Mouse (Mus musculus): ENCODE results near the gene Prr19.

The Prr19 gene

DNA sequence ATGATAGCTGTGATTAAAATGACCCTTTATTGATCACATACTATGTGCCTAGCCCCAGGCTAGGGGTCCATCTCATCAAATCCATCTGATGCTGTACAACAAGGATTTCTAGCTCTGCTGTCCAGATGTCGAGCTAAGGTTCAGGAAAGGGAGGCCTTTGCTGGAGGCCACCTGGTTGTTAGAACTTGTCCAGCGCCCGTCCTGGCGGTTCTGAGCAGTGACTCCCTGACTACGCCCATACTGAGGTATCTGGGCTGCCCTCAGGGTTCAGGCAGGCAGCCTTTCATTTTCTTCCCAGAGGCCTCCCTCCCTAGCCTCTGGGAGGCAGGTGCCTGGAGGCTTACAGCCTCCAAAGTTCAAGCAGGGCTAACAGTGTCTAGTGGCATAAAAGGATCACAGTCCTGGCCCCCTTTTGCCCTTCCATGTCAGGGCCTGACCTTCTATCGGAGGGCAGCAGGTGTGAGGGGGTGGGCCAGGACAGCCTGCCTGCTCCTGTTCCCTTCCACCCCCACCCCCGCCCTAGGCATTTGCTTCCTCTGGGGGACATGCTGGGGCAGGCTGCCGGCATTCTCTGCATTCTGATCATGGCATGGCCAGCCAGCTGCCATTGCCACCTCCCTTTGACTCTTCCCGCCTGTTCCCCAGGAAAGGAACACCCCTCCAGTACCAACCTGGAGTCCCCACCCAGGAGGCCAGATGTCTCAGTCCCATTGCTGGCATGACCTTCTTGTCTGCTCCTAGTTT, 25.5 kb upstream of the Prr19 start:
- no peak for DNase-seq (ENCODE audit: low read depth, low spot score)

DNA sequence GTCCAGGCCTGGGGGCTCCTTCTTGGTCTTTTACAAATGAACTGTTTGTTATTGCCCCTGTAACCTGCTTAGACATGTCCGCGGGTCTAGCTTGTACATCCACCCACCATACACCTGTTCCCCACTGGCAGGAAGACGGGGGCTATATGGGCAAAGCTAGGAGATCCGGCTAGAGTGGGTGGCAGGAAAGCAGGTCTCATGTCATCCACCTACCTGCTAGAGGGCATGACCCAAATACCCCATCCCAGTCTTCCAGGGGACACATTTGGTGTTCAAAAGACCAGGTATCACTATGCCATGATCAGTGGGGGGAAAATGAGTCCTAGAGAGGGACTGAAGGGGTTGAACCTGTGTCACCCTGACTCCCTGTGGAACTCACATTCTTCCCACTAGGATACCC, 23.8 kb upstream of the Prr19 start:
- no peak for DNase-seq (ENCODE audit: low read depth, low spot score)

DNA sequence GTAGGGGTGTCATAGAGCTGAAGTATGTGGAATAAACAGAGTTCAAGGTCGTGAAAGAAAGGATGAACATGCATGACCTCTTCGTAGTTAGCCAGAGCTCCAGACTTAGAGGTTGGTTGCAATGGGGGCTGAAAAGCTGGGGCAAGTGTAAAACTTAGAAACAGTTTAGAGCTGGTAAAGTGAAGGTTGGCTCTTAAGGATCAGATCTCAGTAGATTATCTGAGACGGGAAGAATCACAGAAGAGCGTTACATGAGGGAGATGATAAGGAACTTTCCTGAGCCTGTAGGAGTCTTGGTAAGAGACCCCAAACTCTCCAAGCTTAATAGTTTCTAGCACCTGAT, 23.2 kb upstream of the Prr19 start:
- DNase-seq (ENCODE audit: low read depth, low spot score) = no peak

DNA sequence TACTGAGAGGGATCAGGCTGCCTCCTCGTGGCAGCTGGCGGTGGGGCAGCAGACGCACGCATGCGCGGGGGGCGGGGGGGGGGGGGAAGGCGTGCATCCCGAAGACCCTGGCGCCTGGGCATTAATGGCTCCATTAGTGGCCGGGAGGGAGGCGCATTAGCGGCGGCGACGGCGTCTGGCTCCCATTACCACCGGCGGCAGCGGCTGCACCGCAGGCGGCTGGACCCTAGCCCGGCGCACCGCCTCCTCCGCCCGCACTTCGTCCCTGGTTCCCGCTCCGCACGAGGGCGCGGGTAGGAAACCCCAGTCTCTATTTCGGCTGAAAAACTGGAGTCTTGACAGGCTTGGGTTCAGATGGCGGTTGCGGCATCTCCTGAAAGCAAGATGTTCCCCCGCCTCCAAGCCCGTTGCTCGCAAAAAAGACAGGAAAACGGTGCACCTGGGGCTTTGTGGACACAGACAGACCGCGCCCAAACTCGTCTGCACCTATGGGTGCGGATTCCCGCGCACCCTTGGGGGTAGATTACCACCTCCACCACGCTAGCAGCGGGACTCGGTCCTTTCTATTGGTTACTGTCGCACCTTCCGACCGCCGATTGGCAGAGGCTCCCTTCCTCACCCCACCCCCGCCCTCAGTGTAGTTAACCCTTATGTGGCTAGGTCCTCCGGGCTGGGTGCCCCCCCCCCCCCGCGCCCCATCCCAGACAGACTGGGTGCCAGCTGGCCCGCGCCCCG, 22.7 kb upstream of the Prr19 start:
- DNase-seq (ENCODE audit: low read depth, low spot score) = peak; percentile 99

DNA sequence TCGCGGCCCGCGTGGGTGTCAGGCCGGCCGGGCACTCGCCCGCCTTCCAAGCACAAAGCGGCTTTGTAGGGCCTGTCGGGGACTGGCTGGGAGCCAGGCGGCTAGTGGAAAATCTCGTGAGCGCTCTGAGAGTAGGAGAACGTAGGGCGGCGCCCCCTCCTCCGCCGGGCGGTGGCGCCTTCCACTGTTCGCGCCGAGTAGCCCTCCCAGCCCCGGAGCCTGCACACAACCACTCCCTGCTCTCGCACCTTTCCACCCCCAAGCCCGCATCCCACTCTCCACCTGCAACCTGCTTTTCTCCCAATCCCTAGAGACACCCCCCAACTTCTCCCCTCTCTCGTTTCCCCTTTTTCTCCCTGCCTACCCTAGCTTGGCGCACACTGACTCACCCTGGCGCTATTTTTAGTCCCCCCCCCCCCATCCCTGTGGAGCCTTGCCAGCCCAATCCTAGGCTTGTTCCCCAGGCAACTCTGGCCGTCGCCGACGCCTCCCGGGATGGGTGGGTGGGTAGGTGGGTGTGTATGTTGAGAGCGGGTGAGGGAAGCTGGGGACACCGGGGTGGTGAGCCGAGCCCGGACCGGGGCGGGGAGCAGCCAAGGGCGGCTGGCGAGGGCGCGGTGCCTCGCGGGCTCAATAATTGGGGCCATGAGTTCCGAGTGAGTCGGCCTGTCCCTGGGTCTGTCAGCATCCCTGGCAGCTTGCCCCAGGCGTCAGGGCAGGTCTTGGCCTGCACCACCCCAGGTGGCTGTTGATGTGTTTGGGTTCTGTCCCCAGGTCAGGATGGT, 21.9 kb upstream of the Prr19 start:
- DNase-seq (ENCODE audit: low read depth, low spot score) = peak; percentile 76

DNA sequence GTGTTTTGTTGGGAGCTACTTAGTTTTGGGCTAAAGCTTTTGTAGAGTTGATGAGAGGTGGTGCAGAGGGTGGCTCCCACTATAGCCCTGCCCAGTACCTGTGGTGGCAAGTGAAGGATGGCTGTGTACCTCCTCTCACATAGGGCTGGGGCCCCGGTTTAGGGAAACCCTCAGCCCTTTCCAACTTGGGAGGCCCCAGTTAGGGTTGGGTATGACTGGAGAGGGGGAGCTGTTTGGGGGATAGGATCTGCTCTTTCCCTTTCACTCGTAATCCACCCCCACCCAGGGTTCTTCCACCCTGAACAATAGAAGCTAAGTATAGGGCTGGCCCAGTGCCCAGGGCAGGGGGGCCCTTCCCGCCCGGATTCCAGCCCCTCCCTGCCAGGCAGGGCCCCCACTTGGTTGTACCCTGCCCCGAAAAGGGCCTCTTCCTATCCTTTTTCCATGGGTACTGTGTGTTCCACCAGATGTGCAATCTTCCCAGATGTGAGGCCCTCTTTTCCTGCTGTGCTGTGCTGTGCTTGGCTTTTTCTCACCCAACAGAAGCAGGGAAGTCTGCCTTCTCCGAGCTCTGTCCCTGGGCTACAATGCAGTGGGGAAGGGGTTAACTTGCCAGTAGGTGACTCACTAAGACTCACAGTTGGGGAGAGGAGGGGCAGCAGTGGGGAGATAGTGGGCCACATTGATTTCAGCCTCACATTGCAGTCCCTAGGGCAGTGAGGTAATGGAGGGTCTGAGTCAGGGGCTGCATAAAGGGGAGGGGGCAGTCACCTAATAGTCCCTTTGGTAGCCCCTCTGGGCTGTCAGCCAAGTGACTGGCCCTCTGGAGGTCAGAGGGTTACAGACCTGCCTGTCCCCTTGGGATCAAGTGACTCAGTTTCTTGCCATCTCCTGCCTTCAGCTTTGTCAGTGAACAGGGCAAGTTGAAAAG, 21.1 kb upstream of the Prr19 start:
- no peak for DNase-seq (ENCODE audit: low read depth, low spot score)

DNA sequence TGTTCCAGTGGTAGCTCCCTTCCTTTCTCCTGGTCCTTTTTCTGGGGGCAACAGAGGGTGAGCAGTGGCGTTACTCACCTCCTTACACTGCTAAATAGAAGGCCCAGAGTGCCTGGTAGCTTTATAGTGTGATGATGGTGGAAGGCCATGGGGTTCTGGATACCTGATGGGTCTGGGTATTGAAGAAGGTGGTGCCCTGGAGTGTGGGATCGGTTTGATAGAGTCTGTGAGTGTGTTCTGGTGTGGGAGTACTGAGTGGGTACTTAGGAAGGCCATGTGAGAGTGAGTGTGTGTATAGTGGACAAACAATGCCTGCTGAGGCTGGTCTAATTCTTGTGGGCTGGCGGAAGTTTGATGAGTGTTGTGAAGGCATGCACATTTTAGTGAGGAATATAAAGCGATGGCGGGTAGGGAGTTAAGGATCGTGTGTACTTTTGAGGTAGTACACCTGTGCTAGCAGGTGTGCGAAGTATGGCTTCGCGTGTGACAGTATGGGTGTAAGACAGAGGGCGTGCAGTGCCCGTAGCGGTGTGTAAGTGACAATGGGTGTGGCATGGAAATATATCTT, 20.0 kb upstream of the Prr19 start:
- DNase-seq (ENCODE audit: low read depth, low spot score) = no peak

DNA sequence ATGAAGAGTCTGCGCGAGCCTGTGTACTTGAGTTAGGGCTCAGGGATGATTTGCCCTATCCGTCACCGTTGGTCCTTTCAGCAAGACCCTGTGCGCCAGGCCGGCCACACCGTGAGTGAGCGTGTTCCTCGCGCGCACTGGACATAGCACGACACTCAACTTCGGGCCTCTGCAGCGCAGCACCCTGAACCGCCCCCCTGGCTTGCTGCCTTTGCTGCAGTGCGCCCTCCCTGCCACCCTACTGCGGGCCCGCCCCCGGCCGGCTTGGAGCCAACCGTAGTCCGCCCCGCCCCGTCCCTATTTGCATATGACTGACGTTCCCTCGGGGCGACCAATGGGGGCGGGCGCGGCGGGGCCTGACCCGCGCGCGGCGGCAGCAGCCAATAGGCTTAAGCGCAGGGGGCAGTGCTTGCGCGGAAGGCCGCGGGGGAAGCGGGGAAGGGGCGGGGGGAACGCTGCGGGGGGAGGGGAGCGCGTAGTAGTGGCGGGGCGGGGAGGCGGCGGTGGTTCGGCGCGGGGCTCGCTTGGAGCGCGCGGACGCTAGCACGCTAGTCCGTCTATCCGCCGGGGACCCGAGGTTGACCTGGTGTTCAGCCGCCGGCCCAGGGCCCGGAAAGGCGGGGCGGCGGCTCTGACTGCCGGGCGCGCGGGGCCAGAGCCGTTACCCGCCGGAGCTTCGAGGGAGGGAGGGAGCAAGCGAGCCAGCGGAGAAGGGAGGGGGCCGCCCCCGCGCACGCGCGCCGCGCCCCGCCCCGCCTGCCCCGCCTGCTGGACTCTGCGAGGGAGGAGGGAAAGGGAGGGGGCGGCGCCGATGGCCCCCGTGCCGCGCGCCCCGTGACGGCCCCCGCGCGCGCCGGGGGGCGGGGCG, 19.2 kb upstream of the Prr19 start:
- DNase-seq (ENCODE audit: low read depth, low spot score) = peak; percentile 99

DNA sequence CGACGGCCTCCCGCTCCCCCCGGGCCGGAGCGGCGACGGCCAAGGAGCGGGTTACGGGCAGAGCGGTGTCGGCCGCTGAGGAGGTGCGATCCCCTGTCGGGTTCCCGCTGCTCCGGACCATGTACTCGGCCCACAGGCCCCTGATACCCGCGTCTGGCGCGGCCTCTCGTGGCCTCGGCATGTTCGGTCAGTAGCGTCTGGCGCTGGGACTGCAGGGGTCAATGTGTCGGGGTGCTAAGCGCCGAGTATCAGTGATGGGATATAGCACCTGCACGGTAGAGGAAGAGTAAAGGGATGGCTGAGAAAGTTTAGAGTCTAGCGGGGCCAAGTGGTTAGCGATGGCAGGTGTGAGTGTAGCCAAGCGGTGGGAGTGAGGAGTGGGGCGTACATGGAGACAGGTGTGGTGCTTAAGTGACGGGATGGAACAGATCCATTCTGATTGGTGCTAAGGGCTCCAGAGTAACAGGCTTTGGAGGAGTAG, 18.4 kb upstream of the Prr19 start:
- peak; percentile 82 for DNase-seq (ENCODE audit: low read depth, low spot score)

DNA sequence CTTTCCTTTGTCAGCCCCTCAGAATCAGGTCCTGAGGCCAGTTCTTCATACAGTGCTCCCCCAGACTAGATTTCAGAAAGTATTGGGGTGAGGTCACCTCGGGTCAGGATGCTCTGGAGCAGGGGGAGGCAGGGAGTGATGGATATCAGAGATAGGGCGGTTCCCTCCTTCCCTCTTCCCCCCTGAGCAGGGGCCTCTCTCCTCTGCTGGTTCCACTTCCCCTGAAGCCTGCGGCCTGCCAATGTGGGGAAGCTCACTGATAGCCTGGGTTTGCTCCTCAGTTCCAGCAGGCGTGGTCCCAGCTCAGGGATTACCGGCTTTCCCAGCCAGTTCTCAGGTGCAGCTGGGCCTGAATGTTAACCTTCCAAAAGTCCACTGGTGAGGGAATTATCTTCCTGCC, 17.6 kb upstream of the Prr19 start:
- peak; percentile 58 for DNase-seq (ENCODE audit: low read depth, low spot score)

DNA sequence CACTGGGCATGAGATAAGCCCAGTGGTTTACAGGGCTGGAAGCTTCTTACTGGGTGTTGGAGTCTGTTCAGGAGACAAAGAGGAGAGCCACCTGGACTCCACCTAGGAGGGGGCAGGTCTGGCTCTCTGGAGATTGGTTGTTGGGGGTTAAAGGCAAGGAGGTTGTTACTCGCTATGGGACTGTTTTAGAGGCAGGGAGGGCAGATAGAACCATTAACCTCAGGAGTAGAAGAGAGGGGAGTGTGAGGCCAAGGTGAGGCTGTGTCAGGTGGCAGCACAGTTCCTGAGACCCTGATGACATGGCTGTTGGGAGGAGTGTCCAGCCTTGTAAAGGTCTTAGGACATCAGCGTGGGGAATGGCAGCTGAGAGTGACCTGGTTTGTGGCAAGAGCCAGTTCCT, 17.0 kb upstream of the Prr19 start:
- no peak for DNase-seq (ENCODE audit: low read depth, low spot score)

DNA sequence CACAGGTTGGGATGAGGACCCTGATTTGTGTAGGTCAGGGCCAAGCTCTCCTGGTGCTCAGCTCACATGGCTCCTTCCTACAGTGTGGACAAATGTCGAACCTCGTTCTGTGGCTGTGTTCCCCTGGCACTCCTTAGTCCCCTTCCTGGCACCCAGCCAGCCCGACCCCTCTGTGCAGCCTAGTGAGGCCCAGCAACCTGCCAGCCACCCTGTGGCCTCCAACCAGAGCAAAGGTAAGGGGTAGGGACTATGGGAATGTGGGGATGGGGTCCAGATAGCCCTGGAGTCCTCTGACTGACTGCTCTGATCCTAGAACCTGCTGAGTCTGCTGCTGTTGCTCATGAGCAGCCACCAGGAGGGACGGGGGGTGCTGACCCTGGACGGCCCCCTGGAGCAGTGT, 16.4 kb upstream of the Prr19 start:
- no peak for DNase-seq (ENCODE audit: low read depth, low spot score)

DNA sequence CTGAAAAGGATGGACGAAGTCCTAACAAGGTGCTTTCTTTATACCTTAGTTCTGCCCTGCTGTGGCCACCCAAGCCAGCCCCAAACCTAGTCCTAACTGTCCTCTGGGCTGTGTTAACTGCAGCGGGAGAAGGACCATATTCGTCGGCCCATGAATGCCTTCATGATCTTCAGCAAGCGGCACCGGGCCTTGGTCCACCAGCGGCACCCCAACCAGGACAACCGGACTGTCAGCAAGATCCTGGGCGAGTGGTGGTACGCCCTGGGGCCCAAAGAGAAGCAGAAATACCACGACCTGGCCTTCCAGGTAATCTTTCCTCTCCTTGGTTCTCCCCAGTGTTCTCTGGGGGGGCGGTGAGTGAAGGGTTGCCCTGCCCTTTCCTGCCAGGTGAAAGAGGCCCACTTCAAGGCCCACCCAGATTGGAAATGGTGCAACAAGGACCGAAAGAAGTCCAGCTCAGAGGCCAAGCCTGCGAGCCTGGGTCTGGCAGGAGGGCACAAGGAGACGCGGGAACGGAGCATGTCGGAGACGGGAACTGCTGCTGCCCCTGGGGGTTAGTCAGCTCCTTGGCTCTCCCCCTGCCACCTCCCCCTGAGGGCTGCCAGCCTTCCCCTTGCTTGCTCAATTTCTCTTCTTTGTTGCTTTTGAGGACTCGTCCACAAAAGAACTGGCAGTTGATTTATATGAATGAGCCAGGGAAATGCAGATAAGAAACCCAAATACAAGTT, 15.5 kb upstream of the Prr19 start:
- no peak for DNase-seq (ENCODE audit: low read depth, low spot score)

DNA sequence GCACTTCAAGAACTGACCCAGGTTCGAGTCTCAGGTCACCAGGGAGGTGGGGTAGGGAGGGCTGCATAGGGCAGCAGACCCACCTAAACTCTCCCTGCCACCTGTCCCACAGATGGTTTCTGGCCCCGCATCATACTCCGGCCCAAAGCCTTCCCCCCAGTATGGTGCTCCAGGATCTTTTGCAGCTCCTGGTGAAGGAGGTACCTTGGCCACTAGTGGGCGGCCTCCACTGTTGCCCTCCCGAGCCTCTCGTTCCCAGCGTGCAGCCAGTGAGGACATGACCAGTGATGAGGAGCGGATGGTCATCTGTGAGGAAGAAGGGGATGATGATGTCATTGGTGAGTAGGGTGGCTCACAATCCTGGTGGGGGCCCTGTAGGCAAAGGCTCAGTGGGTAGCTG, 14.2 kb upstream of the Prr19 start:
- no peak for DNase-seq (ENCODE audit: low read depth, low spot score)

DNA sequence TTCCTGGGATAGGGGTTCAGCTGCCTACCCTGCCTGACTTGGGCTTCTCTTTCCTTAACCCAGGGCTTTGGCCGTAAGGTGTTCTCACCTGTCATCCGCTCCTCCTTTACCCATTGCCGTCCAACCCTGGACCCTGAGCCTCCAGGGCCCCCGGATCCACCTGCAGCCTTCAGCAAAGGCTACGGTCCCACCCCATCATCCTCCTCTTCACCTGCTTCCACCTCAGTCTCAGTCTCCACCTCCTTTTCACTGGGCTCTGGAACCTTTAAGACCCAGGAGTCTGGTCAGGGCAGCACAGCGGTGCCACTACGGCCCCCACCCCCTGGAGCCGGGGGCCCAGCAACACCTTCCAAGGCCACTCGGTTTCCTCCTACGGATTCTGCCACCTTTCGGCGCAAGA, 13.2 kb upstream of the Prr19 start:
- no peak for DNase-seq (ENCODE audit: low read depth, low spot score)

DNA sequence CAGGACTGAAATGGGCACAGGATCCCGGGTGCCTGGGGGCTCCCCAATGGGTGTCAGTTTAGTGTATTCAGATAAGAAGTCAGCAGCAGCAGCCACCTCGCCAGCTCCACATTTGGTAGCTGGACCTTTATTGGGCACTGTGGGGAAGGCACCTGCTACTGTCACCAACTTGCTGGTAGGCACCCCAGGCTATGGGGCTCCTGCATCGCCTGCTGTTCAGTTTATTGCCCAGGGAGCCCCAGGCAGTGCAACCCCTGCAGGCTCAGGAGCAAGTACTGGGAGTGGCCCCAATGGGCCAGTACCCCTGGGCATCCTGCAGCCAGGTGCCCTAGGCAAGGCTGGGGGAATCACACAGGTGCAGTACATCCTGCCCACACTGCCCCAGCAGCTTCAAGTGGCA, 12.5 kb upstream of the Prr19 start:
- DNase-seq (ENCODE audit: low read depth, low spot score) = no peak

DNA sequence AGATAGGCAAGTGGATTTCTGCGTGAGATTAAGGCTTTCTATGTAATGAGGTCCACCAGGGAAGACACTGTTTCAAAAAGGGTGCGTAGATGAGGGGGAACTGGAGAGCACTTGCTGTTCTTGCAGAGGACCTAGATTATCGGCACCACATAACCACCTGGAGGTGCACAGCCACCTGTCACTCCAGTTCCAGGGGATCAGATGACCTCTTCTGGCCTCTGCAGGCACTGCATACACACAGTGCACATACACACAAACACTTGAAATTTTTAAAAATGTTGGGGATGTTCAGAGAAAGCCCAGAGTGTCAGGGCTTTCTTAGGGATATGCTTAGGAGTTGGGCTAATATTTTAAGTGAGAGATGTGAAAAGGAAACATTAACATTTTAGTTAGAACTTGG, 11.3 kb upstream of the Prr19 start:
- DNase-seq (ENCODE audit: low read depth, low spot score) = peak; percentile 35

DNA sequence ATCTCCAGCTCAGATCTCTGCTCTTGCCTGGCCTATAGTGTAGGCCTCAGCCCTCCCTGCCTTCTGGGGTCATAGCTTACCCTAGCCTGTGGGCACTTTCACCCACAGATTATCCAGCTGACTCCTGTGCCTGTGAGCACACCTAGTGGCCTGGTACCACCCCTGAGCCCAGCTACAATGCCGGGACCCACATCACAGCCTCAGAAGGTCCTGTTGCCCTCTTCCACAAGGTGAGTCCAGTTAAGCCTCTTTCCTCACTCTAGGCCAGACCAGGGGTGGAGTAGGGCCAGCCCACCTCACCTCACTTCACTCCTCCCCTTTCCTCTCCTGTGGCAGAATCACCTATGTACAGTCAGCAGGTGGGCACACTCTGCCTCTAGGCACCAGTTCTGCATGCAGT, 10.7 kb upstream of the Prr19 start:
- peak; percentile 9 for DNase-seq (ENCODE audit: low read depth, low spot score)

DNA sequence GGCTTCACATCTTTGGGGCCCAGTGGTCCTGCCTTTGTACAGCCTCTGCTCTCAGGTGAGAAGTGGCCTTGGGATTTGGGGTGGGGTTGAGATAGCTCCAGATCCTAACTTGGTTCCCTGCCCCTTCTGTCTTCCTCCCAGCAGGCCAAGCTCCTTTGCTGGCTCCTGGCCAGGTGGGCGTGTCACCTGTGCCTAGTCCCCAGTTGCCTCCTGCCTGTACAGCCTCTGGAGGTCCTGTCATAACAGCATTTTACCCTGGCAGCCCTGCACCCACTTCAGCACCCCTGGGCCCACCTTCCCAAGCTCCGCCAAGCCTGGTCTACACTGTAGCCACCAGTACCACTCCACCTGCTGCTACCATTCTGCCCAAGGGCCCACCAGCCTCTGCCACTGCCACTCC, 10.3 kb upstream of the Prr19 start:
- peak; percentile 32 for DNase-seq (ENCODE audit: low read depth, low spot score)

DNA sequence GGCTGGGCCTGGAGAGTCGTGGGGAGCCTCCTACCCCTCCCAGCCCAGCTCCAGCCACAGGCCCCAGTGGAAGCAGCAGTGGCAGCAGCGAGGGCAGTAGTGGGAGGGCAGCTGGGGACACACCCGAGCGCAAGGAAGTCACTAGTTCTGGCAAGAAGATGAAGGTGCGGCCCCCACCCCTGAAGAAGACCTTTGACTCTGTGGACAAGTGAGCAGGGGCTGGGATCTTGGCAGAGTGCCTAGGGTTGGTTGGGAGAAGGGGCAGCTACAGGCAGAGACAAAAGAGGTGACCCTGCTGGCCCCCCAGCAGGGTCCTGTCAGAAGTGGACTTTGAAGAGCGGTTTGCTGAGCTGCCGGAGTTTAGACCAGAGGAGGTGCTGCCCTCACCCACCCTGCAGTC, 9.1 kb upstream of the Prr19 start:
- DNase-seq (ENCODE audit: low read depth, low spot score) = no peak

All from A20 (cell line).